ENCODE assay signal across 22 mouse cellular contexts in genomic region chr1:162213066-162213465, GRCm38 (mm10).
DNase-seq lines count a peak whose midpoint lies in the region; ATAC-seq and TF ChIP-seq lines count a peak whose summit lies in the region.
"Had no signal": no experiment of that assay in that cellular context is flagged by ENCODE, and none has a peak within 500 bp of the region (broad histone marks: within the 10 kb centered on the region; RNA-seq: fewer than 3 reads in every experiment).

No protein-coding gene starts in this region.

- TF ChIP-seq CTCF in left cerebral cortex, adult 2 months (IDR thresholded peaks at IDR 0.05): no peak

- H3K9ac ChIP-seq in hindbrain, embryonic 12.5 days: no peak overlapping the region
- H3K9ac ChIP-seq in hindbrain, embryonic 13.5 days: no peak overlapping the region
- no peak overlapping the region for H3K9ac ChIP-seq in embryonic facial prominence, embryonic 14.5 days (ENCODE audit: low read depth, low read length)
- no peak overlapping the region for H3K9ac ChIP-seq in limb, embryonic 12.5 days (replicated peaks)
- H3K9ac ChIP-seq: forebrain, embryonic 15.5 days; heart, embryonic 13.5 days; hindbrain, embryonic 14.5 days had no signal

- 0 out of 2 replicates have a peak overlapping the region, but pooled peaks have one; percentile 13 for H3K27ac ChIP-seq in hindbrain, embryonic 12.5 days
- no peak overlapping the region for H3K27ac ChIP-seq in hindbrain, embryonic 13.5 days
- peak overlapping the region; percentile 78 for H3K27ac ChIP-seq in embryonic facial prominence, embryonic 14.5 days (replicated peaks; ENCODE audit: low read depth, low read length)
- peak overlapping the region; percentile 85 for H3K27ac ChIP-seq in limb, embryonic 12.5 days
- no peak overlapping the region for H3K27ac ChIP-seq in left cerebral cortex, adult 2 months
- H3K27ac ChIP-seq: forebrain, embryonic 10.5 days; forebrain, embryonic 15.5 days; heart, embryonic 13.5 days; hindbrain, embryonic 14.5 days had no signal

- 83% methylated on average over 8 of the region's 8 CpGs for WGBS in hindbrain, embryonic 12.5 days
- 89% methylated on average over 8 of the region's 8 CpGs for WGBS in hindbrain, embryonic 13.5 days
- 49% methylated on average over 8 of the region's 8 CpGs for WGBS in embryonic facial prominence, embryonic 14.5 days
- 61% methylated on average over 8 of the region's 8 CpGs for WGBS in limb, embryonic 12.5 days

- H3K4me3 ChIP-seq in hindbrain, embryonic 12.5 days: no peak overlapping the region
- no peak overlapping the region for H3K4me3 ChIP-seq in hindbrain, embryonic 13.5 days
- no peak overlapping the region for H3K4me3 ChIP-seq in embryonic facial prominence, embryonic 14.5 days (ENCODE audit: low read depth, low read length)
- H3K4me3 ChIP-seq in limb, embryonic 12.5 days (replicated peaks): no peak overlapping the region
- H3K4me3 ChIP-seq in left cerebral cortex, adult 2 months: no peak overlapping the region
- H3K4me3 ChIP-seq: erythroblast, embryonic 14.5 days; forebrain, embryonic 10.5 days; forebrain, embryonic 15.5 days; heart, embryonic 13.5 days had no signal

- peak; percentile 76 for DNase-seq in embryonic facial prominence, embryonic 14.5 days (ENCODE audit: low spot score)
- DNase-seq in spleen, postnatal 14 days (ENCODE audit: low spot score in 2 of 2): no peak
- no peak for DNase-seq in left cerebral cortex, adult 2 months (ENCODE audit: extremely low spot score in 1 of 2, low spot score in 2 of 2)
- DNase-seq: adrenal gland, postnatal 14 days; B cell, adult 2 months; cerebellum, adult 11-12 months; cerebellum, adult 9-10 months; cerebellum, postnatal 25 days; gastrocnemius, postnatal 36 days; heart, adult 11 months; heart, postnatal 36 days had no signal

- no peaks in the 10 kb centered on the region for H3K9me3 ChIP-seq in hindbrain, embryonic 12.5 days (replicated peaks)
- H3K9me3 ChIP-seq in hindbrain, embryonic 13.5 days: no peaks in the 10 kb centered on the region
- no peaks in the 10 kb centered on the region for H3K9me3 ChIP-seq in embryonic facial prominence, embryonic 14.5 days (ENCODE audit: control insufficient read depth, low read length)
- H3K9me3 ChIP-seq in limb, embryonic 12.5 days: no peaks in the 10 kb centered on the region
- H3K9me3 ChIP-seq: forebrain, embryonic 10.5 days; forebrain, embryonic 15.5 days; heart, embryonic 13.5 days had no signal

- intact Hi-C loops in left cerebral cortex, adult 2 months (cut with DNase I): no loop called here

- no peaks in the 10 kb centered on the region for H3K36me3 ChIP-seq in hindbrain, embryonic 12.5 days
- H3K36me3 ChIP-seq in hindbrain, embryonic 13.5 days: no peaks in the 10 kb centered on the region
- H3K36me3 ChIP-seq in embryonic facial prominence, embryonic 14.5 days (ENCODE audit: control insufficient read depth, insufficient read depth, low read length): no peaks in the 10 kb centered on the region
- H3K36me3 ChIP-seq in limb, embryonic 12.5 days: no peaks in the 10 kb centered on the region
- H3K36me3 ChIP-seq: forebrain, embryonic 10.5 days; forebrain, embryonic 15.5 days; heart, embryonic 13.5 days had no signal

- H3K4me1 ChIP-seq in hindbrain, embryonic 12.5 days: peaks cover 17% of the 10 kb centered on the region
- H3K4me1 ChIP-seq in hindbrain, embryonic 13.5 days (replicated peaks): peaks cover 15% of the 10 kb centered on the region
- peaks cover 59% of the 10 kb centered on the region for H3K4me1 ChIP-seq in embryonic facial prominence, embryonic 14.5 days (ENCODE audit: control insufficient read depth, insufficient read depth, low read length)
- peaks cover 73% of the 10 kb centered on the region for H3K4me1 ChIP-seq in limb, embryonic 12.5 days (replicated peaks)

- no peak for ATAC-seq in hindbrain, embryonic 12.5 days (ENCODE audit: low FRiP score)
- no peak for ATAC-seq in hindbrain, embryonic 13.5 days (ENCODE audit: low FRiP score)
- ATAC-seq in embryonic facial prominence, embryonic 14.5 days (ENCODE audit: low read depth): no peak
- no peak for ATAC-seq in limb, embryonic 12.5 days (ENCODE audit: insufficient number of reproducible peaks, insufficient read depth, low FRiP score, low TSS enrichment, low read depth)
- no peak for ATAC-seq in CD4-positive, CD25-positive, alpha-beta regulatory T cell, adult 4 months
- ATAC-seq: activated CD4-positive, CD25-positive, alpha-beta regulatory T cell, adult 4 months; forebrain, embryonic 15.5 days; Patski had no signal

- no peak overlapping the region for H3K4me2 ChIP-seq in hindbrain, embryonic 12.5 days (replicated peaks)
- H3K4me2 ChIP-seq in hindbrain, embryonic 13.5 days: no peak overlapping the region
- H3K4me2 ChIP-seq in embryonic facial prominence, embryonic 14.5 days (ENCODE audit: low read depth, low read length): no peak overlapping the region
- H3K4me2 ChIP-seq in limb, embryonic 12.5 days: no peak overlapping the region
- H3K4me2 ChIP-seq: forebrain, embryonic 15.5 days; heart, embryonic 13.5 days; hindbrain, embryonic 14.5 days had no signal

- peaks cover 11% of the 10 kb centered on the region for H3K27me3 ChIP-seq in hindbrain, embryonic 12.5 days
- H3K27me3 ChIP-seq in hindbrain, embryonic 13.5 days: peaks cover 33% of the 10 kb centered on the region
- no peaks in the 10 kb centered on the region for H3K27me3 ChIP-seq in embryonic facial prominence, embryonic 14.5 days (replicated peaks; ENCODE audit: control insufficient read depth, insufficient read depth, low read length)
- no peaks in the 10 kb centered on the region for H3K27me3 ChIP-seq in limb, embryonic 12.5 days
- H3K27me3 ChIP-seq: forebrain, embryonic 15.5 days; heart, embryonic 13.5 days; Patski had no signal

Comparison
In these comparisons a context has a peak if more than half of its experiments do, and no peak if none do; other contexts are left out.
1. H3K27ac ChIP-seq: peak in hindbrain, embryonic 12.5 days (single experiment), embryonic facial prominence, embryonic 14.5 days (single experiment) and limb, embryonic 12.5 days (single experiment); none in hindbrain, embryonic 13.5 days (single experiment) and left cerebral cortex, adult 2 months (single experiment).